Mouse (Mus musculus): ENCODE data around the gene Slc28a3. TPM values are rescaled to one million over a fixed set of nuclear protein-coding genes. Genes with fewer than 3 reads are reported as not detected.

Slc28a3 gene
- not detected in 2 replicates for polyA plus RNA-seq (2016; fragmentation: Nextera tagmentation; extraction: Ambion mirVana)

GRCm38 (mm10) chr13:58610716-58611115 is at the start of gene Slc28a3:
Gene Slc28a3 (minus strand): TSS chr13:58610877.
- no peak for ATAC-seq (ENCODE audit: low FRiP score)
- Histone ChIP-seq H3K4me3 (no peak within 1 kb of the TSS), H3K9ac (no peak within 1 kb of the TSS), H3K9me3 (replicated peaks) (no peaks in the 10 kb centered on the region), H3K36me3 (no peaks in the 10 kb centered on the region), H3K4me1 (peaks cover 4% of the 10 kb centered on the region; the same call in 1 of the 2 replicates), H3K27me3 (peaks cover 13% of the 10 kb centered on the region; the same call in 1 of the 2 replicates), H3K27ac (no peak within 1 kb of the TSS), H3K4me2 (replicated peaks) (no peak within 1 kb of the TSS)
- 15% methylated on average over 12 of the region's 12 CpGs for WGBS

GRCm38 (mm10) chr13:58657987-58658386 is 47.3 kb upstream of the Slc28a3 start:
- no peak overlapping the region for H3K27ac ChIP-seq
- no peak overlapping the region for H3K9ac ChIP-seq
- H3K4me1 ChIP-seq, result no peaks in the 10 kb centered on the region
- no peaks in the 10 kb centered on the region for H3K9me3 ChIP-seq (replicated peaks)
- H3K36me3 ChIP-seq, result no peaks in the 10 kb centered on the region
- ATAC-seq (ENCODE audit: low FRiP score), result no peak
- H3K27me3 ChIP-seq, result no peaks in the 10 kb centered on the region
- H3K4me3 ChIP-seq, result no peak overlapping the region
- no peak overlapping the region for H3K4me2 ChIP-seq (replicated peaks)
- WGBS, result 32% methylated on average over 9 of the region's 9 CpGs

GRCm38 (mm10) chr13:58656885-58657284 is 46.2 kb upstream of the Slc28a3 start:
- no peak overlapping the region for H3K4me3 ChIP-seq
- H3K27ac ChIP-seq, result no peak overlapping the region
- ATAC-seq (ENCODE audit: low FRiP score), result no peak

GRCm38 (mm10) chr13:58655552-58655951 is 44.9 kb upstream of the Slc28a3 start:
- Histone ChIP-seq H3K27me3 (no peaks in the 10 kb centered on the region), H3K9me3 (replicated peaks) (no peaks in the 10 kb centered on the region), H3K4me2 (replicated peaks) (no peak overlapping the region), H3K9ac (no peak overlapping the region), H3K36me3 (no peaks in the 10 kb centered on the region), H3K4me1 (no peaks in the 10 kb centered on the region), H3K27ac (no peak overlapping the region), H3K4me3 (no peak overlapping the region)
- no peak for ATAC-seq (ENCODE audit: low FRiP score)
- 79% methylated on average over 10 of the region's 10 CpGs for WGBS

More at GRCm38 (mm10) chr13:58656885-58657284, 46.2 kb upstream of the Slc28a3 start:
- WGBS, result 88% methylated on average over 3 of the region's 3 CpGs
- no peaks in the 10 kb centered on the region for H3K4me1 ChIP-seq
- H3K9ac ChIP-seq, result no peak overlapping the region
- H3K4me2 ChIP-seq (replicated peaks), result no peak overlapping the region
- H3K9me3 ChIP-seq (replicated peaks), result no peaks in the 10 kb centered on the region
- no peaks in the 10 kb centered on the region for H3K27me3 ChIP-seq
- no peaks in the 10 kb centered on the region for H3K36me3 ChIP-seq

GRCm38 (mm10) chr13:58640330-58640729 is 29.7 kb upstream of the Slc28a3 start:
- H3K9me3 ChIP-seq (replicated peaks), result no peaks in the 10 kb centered on the region
- H3K36me3 ChIP-seq, result no peaks in the 10 kb centered on the region
- H3K4me1 ChIP-seq, result peaks cover 6% of the 10 kb centered on the region
- H3K9ac ChIP-seq, result no peak overlapping the region
- WGBS, result 16% methylated on average over 6 of the region's 6 CpGs
- no peak overlapping the region for H3K4me3 ChIP-seq
- no peak overlapping the region for H3K4me2 ChIP-seq (replicated peaks)
- peaks cover 9% of the 10 kb centered on the region; the same call in 1 of the 2 replicates for H3K27me3 ChIP-seq
- H3K27ac ChIP-seq, result no peak overlapping the region
- no peak for ATAC-seq (ENCODE audit: low FRiP score)

GRCm38 (mm10) chr13:58638950-58639349 is 28.3 kb upstream of the Slc28a3 start:
- Histone ChIP-seq H3K9ac (no peak overlapping the region), H3K4me3 (no peak overlapping the region), H3K27me3 (peaks cover 10% of the 10 kb centered on the region), H3K4me1 (peaks cover 6% of the 10 kb centered on the region), H3K36me3 (no peaks in the 10 kb centered on the region), H3K9me3 (replicated peaks) (no peaks in the 10 kb centered on the region), H3K4me2 (replicated peaks) (no peak overlapping the region), H3K27ac (no peak overlapping the region)
- WGBS, result 49% methylated on average over 4 of the region's 4 CpGs
- 0 out of 2 replicates have a peak, but pooled peaks have one; percentile 60 for ATAC-seq (ENCODE audit: low FRiP score)

GRCm38 (mm10) chr13:58637360-58638002 is 26.8 kb upstream of the Slc28a3 start:
- H3K27me3 ChIP-seq, result peaks cover 16% of the 10 kb centered on the region
- H3K9ac ChIP-seq, result no peak overlapping the region
- H3K27ac ChIP-seq, result no peak overlapping the region
- H3K36me3 ChIP-seq, result no peaks in the 10 kb centered on the region
- ATAC-seq (ENCODE audit: low FRiP score), result no peak; the same call in 1 of the 2 replicates
- peaks cover 6% of the 10 kb centered on the region for H3K4me1 ChIP-seq
- 17% methylated on average over 13 of the region's 13 CpGs for WGBS
- H3K9me3 ChIP-seq (replicated peaks), result no peaks in the 10 kb centered on the region
- no peak overlapping the region for H3K4me3 ChIP-seq
- H3K4me2 ChIP-seq (replicated peaks), result no peak overlapping the region

- Histone ChIP-seq H3K9ac (no peak overlapping the region), H3K4me3 (no peak overlapping the region), H3K27me3 (peaks cover 16% of the 10 kb centered on the region), H3K4me1 (peaks cover 12% of the 10 kb centered on the region), H3K27ac (no peak overlapping the region), H3K9me3 (replicated peaks) (no peaks in the 10 kb centered on the region), H3K4me2 (replicated peaks) (no peak overlapping the region), H3K36me3 (no peaks in the 10 kb centered on the region)
- WGBS, result 13% methylated on average over 4 of the region's 4 CpGs
- no peak for ATAC-seq (ENCODE audit: low FRiP score)
Measured at GRCm38 (mm10) chr13:58633887-58634286, 23.2 kb upstream of the Slc28a3 start.

- no peak overlapping the region for H3K9ac ChIP-seq
- no peak overlapping the region for H3K4me3 ChIP-seq
- no peak overlapping the region for H3K27ac ChIP-seq
- WGBS, result 39% methylated on average over 10 of the region's 10 CpGs
- H3K27me3 ChIP-seq, result peaks cover 7% of the 10 kb centered on the region
- no peak overlapping the region for H3K4me2 ChIP-seq (replicated peaks)
- peaks cover 9% of the 10 kb centered on the region for H3K4me1 ChIP-seq
- H3K36me3 ChIP-seq, result no peaks in the 10 kb centered on the region
- H3K9me3 ChIP-seq (replicated peaks), result no peaks in the 10 kb centered on the region
- no peak for ATAC-seq (ENCODE audit: low FRiP score)
Measured at GRCm38 (mm10) chr13:58630756-58631155, 20.1 kb upstream of the Slc28a3 start.

GRCm38 (mm10) chr13:58629365-58630050 is 18.8 kb upstream of the Slc28a3 start:
- H3K9me3 ChIP-seq (replicated peaks), result no peaks in the 10 kb centered on the region
- peak overlapping the region; percentile 10 for H3K4me3 ChIP-seq
- peak; percentile 72; the same call in 1 of the 2 replicates for ATAC-seq (ENCODE audit: low FRiP score)
- H3K9ac ChIP-seq, result peak overlapping the region; percentile 27; the same call in 1 of the 2 replicates
- no peak overlapping the region for H3K27ac ChIP-seq
- no peaks in the 10 kb centered on the region for H3K36me3 ChIP-seq
- H3K4me2 ChIP-seq (replicated peaks), result peak overlapping the region; percentile 49
- 24% methylated on average over 13 of the region's 13 CpGs for WGBS
- H3K27me3 ChIP-seq, result peaks cover 7% of the 10 kb centered on the region
- peaks cover 9% of the 10 kb centered on the region for H3K4me1 ChIP-seq

GRCm38 (mm10) chr13:58622647-58623046 is 12.0 kb upstream of the Slc28a3 start:
- Histone ChIP-seq H3K4me3 (no peak overlapping the region), H3K4me2 (replicated peaks) (no peak overlapping the region), H3K4me1 (no peaks in the 10 kb centered on the region), H3K36me3 (no peaks in the 10 kb centered on the region), H3K27me3 (no peaks in the 10 kb centered on the region), H3K9ac (no peak overlapping the region), H3K27ac (no peak overlapping the region), H3K9me3 (replicated peaks) (no peaks in the 10 kb centered on the region)
- ATAC-seq (ENCODE audit: low FRiP score), result no peak
- WGBS, result 58% methylated on average over 8 of the region's 8 CpGs

- no peaks in the 10 kb centered on the region for H3K36me3 ChIP-seq
- no peak for ATAC-seq (ENCODE audit: low FRiP score)
- no peak overlapping the region for H3K4me2 ChIP-seq (replicated peaks)
- no peaks in the 10 kb centered on the region for H3K4me1 ChIP-seq
- H3K9ac ChIP-seq, result no peak overlapping the region
- 80% methylated on average over 5 of the region's 5 CpGs for WGBS
- no peaks in the 10 kb centered on the region for H3K9me3 ChIP-seq (replicated peaks)
- H3K27me3 ChIP-seq, result no peaks in the 10 kb centered on the region
- H3K4me3 ChIP-seq, result no peak overlapping the region
- no peak overlapping the region for H3K27ac ChIP-seq
Measured at GRCm38 (mm10) chr13:58619301-58619700, 8.6 kb upstream of the Slc28a3 start.

Measured in hindbrain, embryonic 12.5 days (tissue).